Mouse (Mus musculus) stomach, postnatal 0 days (tissue): ENCODE data around the gene Ttc16.

ENCODE experiments used
- CTCF ChIP-seq: IDR thresholded peaks from 2 replicates; pipeline ENCODE4 v1.5.1; 2016; ENCODE audit warnings: antibody characterized with exemption, low read depth, mild to moderate bottlenecking, moderate library complexity
- EP300 ChIP-seq: optimal IDR thresholded peaks from 2 replicates; pipeline ENCODE3; 2016; ENCODE audit warnings: antibody characterized with exemption

GRCm38 (mm10) chr2:32824181-32824580 is 48.7 kb upstream of the Ttc16 start:
- TF ChIP-seq CTCF = no peak
- TF ChIP-seq EP300 = no peak
